41 mouse cellular contexts compared by ENCODE assay signal in the genomic region with DNA sequence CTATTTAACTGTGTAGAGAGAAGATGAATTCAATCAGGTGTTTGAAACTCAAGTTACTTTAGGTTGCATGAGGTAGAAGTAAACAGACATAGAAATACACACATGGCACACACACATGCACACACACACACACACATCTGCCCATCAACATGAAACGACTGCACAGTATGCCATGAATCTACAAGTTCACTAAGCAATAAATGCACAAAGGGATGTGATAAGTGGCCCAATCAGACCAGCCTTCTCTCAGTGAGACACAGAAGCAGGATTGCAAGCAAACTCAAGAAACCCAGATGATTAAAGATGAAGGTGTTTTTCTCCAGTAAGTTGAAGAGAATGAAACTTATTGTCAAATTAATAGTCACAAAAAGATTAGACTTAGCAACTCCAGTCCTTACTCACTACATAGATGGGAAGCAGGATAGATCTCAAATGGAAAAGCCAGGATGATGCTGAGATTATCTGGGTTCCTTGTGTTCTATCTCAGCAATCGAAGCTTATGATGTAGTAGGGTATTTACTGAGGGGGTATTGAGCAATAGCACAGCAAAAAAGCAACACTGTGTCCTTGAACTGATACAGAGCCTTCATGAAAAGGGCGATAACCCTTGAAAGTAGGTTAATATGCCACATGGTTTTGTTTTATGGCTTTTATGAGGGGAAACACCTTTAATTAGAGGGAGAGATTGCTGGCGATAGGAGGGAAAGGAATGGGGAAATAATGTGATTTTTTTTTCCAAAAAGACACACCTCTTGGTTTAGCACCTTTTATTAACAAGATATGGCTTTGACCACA. TPM values are rescaled to one million over a fixed set of nuclear protein-coding genes. Genes with fewer than 3 reads are reported as not detected.
"Had no signal": no experiment of that assay in that cellular context is flagged by ENCODE, and none has a peak within 500 bp of the region (broad histone marks: within the 10 kb centered on the region; RNA-seq: fewer than 3 reads in every experiment).

No protein-coding gene starts in this region.

- H3K27ac ChIP-seq: gastrocnemius, adult 2 months; heart, embryonic 10.5 days; hindbrain, embryonic 10.5 days; hindbrain, embryonic 12.5 days; hindbrain, embryonic 14.5 days; kidney, embryonic 15.5 days; kidney, postnatal 0 days; limb, embryonic 13.5 days; limb, embryonic 15.5 days; liver, embryonic 12.5 days; liver, embryonic 14.5 days had no signal

- H3K4me1 ChIP-seq: heart, embryonic 10.5 days; heart, embryonic 12.5 days; hindbrain, embryonic 10.5 days; hindbrain, embryonic 12.5 days; limb, embryonic 13.5 days; limb, embryonic 15.5 days; liver, embryonic 12.5 days had no signal

- DNase-seq: gastrocnemius, adult 2 months; gastrocnemius, postnatal 10 days; gastrocnemius, postnatal 25 days; heart, adult 18-20 months; heart, postnatal 10 days; heart, postnatal 4 days; kidney, adult 18-20 months; kidney, adult 9 months; kidney, postnatal 14 days; kidney, postnatal 4 days; layer of hippocampus, adult 9-11 months; layer of hippocampus, postnatal 36 days; left cerebral cortex, postnatal 4 days had no signal

- ATAC-seq: hindbrain, embryonic 16.5 days; inflammation-experienced regulatory T-cells, adult 6 months; liver, embryonic 12.5 days had no signal

- H3K4me3 ChIP-seq: gastrocnemius, adult 2 months; heart, embryonic 10.5 days; heart, embryonic 12.5 days; hindbrain, embryonic 10.5 days; hindbrain, embryonic 12.5 days; kidney, embryonic 15.5 days; limb, embryonic 13.5 days; limb, embryonic 15.5 days; liver, embryonic 12.5 days had no signal

- H3K9ac ChIP-seq: heart, embryonic 12.5 days; hindbrain, embryonic 12.5 days; hindbrain, embryonic 14.5 days; kidney, embryonic 15.5 days; limb, embryonic 13.5 days; limb, embryonic 15.5 days; liver, embryonic 12.5 days; liver, embryonic 14.5 days had no signal

- H3K36me3 ChIP-seq: heart, embryonic 10.5 days; heart, embryonic 12.5 days; hindbrain, embryonic 10.5 days; hindbrain, embryonic 12.5 days; kidney, embryonic 15.5 days; limb, embryonic 13.5 days; limb, embryonic 15.5 days; liver, embryonic 12.5 days had no signal

- H3K4me2 ChIP-seq: heart, embryonic 12.5 days; hindbrain, embryonic 12.5 days; hindbrain, embryonic 14.5 days; kidney, embryonic 15.5 days; limb, embryonic 13.5 days; limb, embryonic 15.5 days; liver, embryonic 12.5 days had no signal

- H3K27me3 ChIP-seq: heart, embryonic 12.5 days; hindbrain, embryonic 12.5 days; kidney, embryonic 15.5 days; limb, embryonic 13.5 days; limb, embryonic 15.5 days; liver, embryonic 12.5 days had no signal

- H3K9me3 ChIP-seq: heart, embryonic 10.5 days; heart, embryonic 12.5 days; hindbrain, embryonic 10.5 days; hindbrain, embryonic 12.5 days; kidney, embryonic 15.5 days; limb, embryonic 13.5 days; limb, embryonic 15.5 days; liver, embryonic 12.5 days had no signal

RNA-seq across cellular contexts. Expression of a gene that starts 13.1 kb away (rescaled TPM):
- total RNA-seq: gastrocnemius, adult 2 months; gastrocnemius, postnatal 10 days; gastrocnemius, postnatal 25 days; gastrocnemius, postnatal 4 days; granulocyte monocyte progenitor cell, adult 5-6 weeks; heart, adult 18-20 months; heart, adult 8-10 months; heart, postnatal 10 days; heart, postnatal 25 days; heart, postnatal 4 days; layer of hippocampus, adult 18-20 months; layer of hippocampus, adult 8-10 months; layer of hippocampus, postnatal 14 days; layer of hippocampus, postnatal 36 days; left cerebral cortex, adult 18-20 months; left cerebral cortex, adult 8-10 months; left cerebral cortex, postnatal 10 days; left cerebral cortex, postnatal 25 days had no signal
- polyA plus RNA-seq: hindbrain, embryonic 14.5 days; hindbrain, embryonic 16.5 days; inflammation-experienced regulatory T-cells, adult 6 months; liver, embryonic 12.5 days had no signal

RNA-seq across cellular contexts. Expression of a gene that starts 36.0 kb away (rescaled TPM):
- total RNA-seq: gastrocnemius, adult 2 months; gastrocnemius, postnatal 10 days; gastrocnemius, postnatal 25 days; gastrocnemius, postnatal 4 days; granulocyte monocyte progenitor cell, adult 5-6 weeks; heart, adult 18-20 months; heart, adult 8-10 months; heart, postnatal 10 days; heart, postnatal 25 days; heart, postnatal 4 days; layer of hippocampus, adult 18-20 months; layer of hippocampus, adult 8-10 months; layer of hippocampus, postnatal 14 days; layer of hippocampus, postnatal 36 days; left cerebral cortex, adult 18-20 months; left cerebral cortex, adult 8-10 months; left cerebral cortex, postnatal 10 days; left cerebral cortex, postnatal 25 days; left cerebral cortex, postnatal 4 days had no signal
- polyA plus RNA-seq: heart, embryonic 10.5 days; heart, embryonic 12.5 days; heart, embryonic 14.5 days; heart, embryonic 16.5 days; hindbrain, embryonic 10.5 days; hindbrain, embryonic 12.5 days; hindbrain, embryonic 14.5 days; hindbrain, embryonic 16.5 days; inflammation-experienced regulatory T-cells, adult 6 months; kidney, embryonic 15.5 days; kidney, postnatal 0 days; limb, embryonic 11.5 days; limb, embryonic 13.5 days; limb, embryonic 15.5 days; liver, embryonic 12.5 days; liver, embryonic 14.5 days; liver, embryonic 16.5 days had no signal

RNA-seq across cellular contexts. Expression of a gene that starts 51.4 kb away (rescaled TPM):
- total RNA-seq: gastrocnemius, adult 2 months; gastrocnemius, postnatal 25 days; gastrocnemius, postnatal 4 days; granulocyte monocyte progenitor cell, adult 5-6 weeks; heart, adult 18-20 months; heart, adult 8-10 months; heart, postnatal 10 days; heart, postnatal 25 days; heart, postnatal 4 days; layer of hippocampus, adult 18-20 months; layer of hippocampus, adult 8-10 months; layer of hippocampus, postnatal 14 days; layer of hippocampus, postnatal 36 days; left cerebral cortex, adult 18-20 months; left cerebral cortex, adult 8-10 months; left cerebral cortex, postnatal 10 days; left cerebral cortex, postnatal 25 days; left cerebral cortex, postnatal 4 days had no signal
- polyA plus RNA-seq: heart, embryonic 10.5 days; heart, embryonic 12.5 days; heart, embryonic 14.5 days; heart, embryonic 16.5 days; hindbrain, embryonic 10.5 days; hindbrain, embryonic 12.5 days; hindbrain, embryonic 14.5 days; hindbrain, embryonic 16.5 days; inflammation-experienced regulatory T-cells, adult 6 months; kidney, embryonic 15.5 days; kidney, postnatal 0 days; limb, embryonic 11.5 days; limb, embryonic 13.5 days; liver, embryonic 12.5 days; liver, embryonic 14.5 days; liver, embryonic 16.5 days had no signal
